Mouse (Mus musculus): ENCODE data around the gene Pcca.

GRCm38 (mm10) chr14:122908075-122908474 is 374.0 kb downstream of the Pcca start:
- no peak for TF ChIP-seq CTCF (IDR thresholded peaks at IDR 0.05)
- TF ChIP-seq POLR2A (IDR thresholded peaks at IDR 0.05; ENCODE audit: insufficient read depth, low read depth, low read length): no peak
- TF ChIP-seq EP300 (IDR thresholded peaks at IDR 0.05; ENCODE audit: insufficient read depth, low read depth, low read length): no peak
